Mouse (Mus musculus) hindbrain, embryonic 11.5 days (tissue): ENCODE measurements around the gene Epha3. TPM values are rescaled to one million over a fixed set of nuclear protein-coding genes. Genes with fewer than 3 reads are reported as not detected.

Experiments used
- ATAC-seq: fragments of 200-750 bp; cut with Nextera tagmentation; 2 replicates; pipeline ENCODE4 v1.8.0; 2017; ENCODE audit warnings: mild to moderate bottlenecking, moderate TSS enrichment, moderate library complexity; ENCODE audit not compliant: low FRiP score
- DNase-seq: peaks from one replicate; pipeline ENCODE4 v3.0.0-alpha.2; 2015; ENCODE audit warnings: low spot score
- H3K27ac ChIP-seq: fragments of 300-500 bp; sonication (generic); 2 replicates; pipeline ENCODE4 v1.5.1; 2014; ENCODE audit warnings: mild to moderate bottlenecking, low read depth, low read length
- H3K27me3 ChIP-seq: fragments of 300-500 bp; sonication (generic); 2 replicates; pipeline ENCODE4 v1.6.1; 2014; ENCODE audit warnings: mild to moderate bottlenecking, low read length, moderate library complexity, mixed read lengths; ENCODE audit not compliant: control insufficient read depth, insufficient read depth
- H3K36me3 ChIP-seq: fragments of 300-500 bp; sonication (generic); 2 replicates; pipeline ENCODE4 v1.6.1; 2014; ENCODE audit warnings: mild to moderate bottlenecking, low read length, moderate library complexity, mixed read lengths; ENCODE audit not compliant: control insufficient read depth, insufficient read depth
- H3K4me1 ChIP-seq: fragments of 300-500 bp; sonication (generic); replicated peaks from 2 replicates; pipeline ENCODE4 v1.6.1; 2014; ENCODE audit warnings: low read length, mixed read lengths; ENCODE audit not compliant: control insufficient read depth, insufficient read depth
- H3K4me2 ChIP-seq: fragments of 300-500 bp; sonication (generic); replicated peaks from 2 replicates; pipeline ENCODE4 v1.6.1; 2014; ENCODE audit warnings: mild to moderate bottlenecking, low read depth, low read length
- H3K4me3 ChIP-seq: fragments of 300-500 bp; sonication (generic); 2 replicates; pipeline ENCODE4 v1.5.1; 2014; ENCODE audit warnings: low read depth, low read length
- H3K9ac ChIP-seq: fragments of 300-500 bp; sonication (generic); 2 replicates; pipeline ENCODE4 v1.6.1; 2014; ENCODE audit warnings: low read depth, low read length
- H3K9me3 ChIP-seq: fragments of 300-500 bp; sonication (generic); 2 replicates; pipeline ENCODE4 v1.6.1; 2016; ENCODE audit warnings: low read length; ENCODE audit not compliant: control insufficient read depth
- WGBS: fragments of 180-500 bp; shearing (Covaris S2); extraction: QIAGEN DNeasy Blood & Tissue Kit; methylation state at CpG from one replicate; pipeline ENCODE4 v1.1.7; 2014; 5-methylcytosine and 5-hydroxymethylcytosine counted together
- polyA plus RNA-seq: library from polyadenylated mRNA; unstranded; fragments of >200 nt; fragmentation: Nextera tagmentation; extraction: Ambion mirVana; gene quantifications from 2 replicates; pipeline ENCODE4 v1.2.1, GENCODE M21; 2014

Gene Epha3
- polyA plus RNA-seq, 1 experiment from 2014 or later, result 68.6 TPM

- H3K4me3 ChIP-seq, result no peak overlapping the region
- H3K9me3 ChIP-seq, result no peaks in the 10 kb centered on the region
- H3K9ac ChIP-seq, result no peak overlapping the region
- no peaks in the 10 kb centered on the region for H3K4me1 ChIP-seq
- DNase-seq (no peak), ATAC-seq (no peak)
- H3K27ac ChIP-seq, result no peak overlapping the region
- no peaks in the 10 kb centered on the region for H3K36me3 ChIP-seq
- H3K4me2 ChIP-seq, result no peak overlapping the region
- no peaks in the 10 kb centered on the region for H3K27me3 ChIP-seq
Observed at GRCm38 (mm10) chr16:63625229-63625628, 238.7 kb downstream of the Epha3 start.

- no peak for ATAC-seq
- WGBS, result 82% methylated on average over 6 of the region's 6 CpGs
Observed at GRCm38 (mm10) chr16:63621845-63622244, 242.1 kb downstream of the Epha3 start.

GRCm38 (mm10) chr16:63615396-63615795 is 248.6 kb downstream of the Epha3 start:
- H3K4me3 ChIP-seq, result no peak overlapping the region
- no peaks in the 10 kb centered on the region for H3K9me3 ChIP-seq
- H3K4me1 ChIP-seq, result no peaks in the 10 kb centered on the region
- no peaks in the 10 kb centered on the region for H3K27me3 ChIP-seq
- H3K27ac ChIP-seq, result no peak overlapping the region
- WGBS, result 64% methylated on average over 3 of the region's 3 CpGs
- ATAC-seq (no peak), DNase-seq (no peak)
- H3K9ac ChIP-seq, result no peak overlapping the region
- no peaks in the 10 kb centered on the region for H3K36me3 ChIP-seq
- no peak overlapping the region for H3K4me2 ChIP-seq

More at GRCm38 (mm10) chr16:63621845-63622244, 242.1 kb downstream of the Epha3 start:
- Histone ChIP-seq H3K9me3 (no peaks in the 10 kb centered on the region), H3K36me3 (no peaks in the 10 kb centered on the region), H3K27me3 (no peaks in the 10 kb centered on the region), H3K27ac (no peak overlapping the region), H3K4me1 (no peaks in the 10 kb centered on the region), H3K4me3 (no peak overlapping the region), H3K9ac (no peak overlapping the region), H3K4me2 (no peak overlapping the region)
- DNase-seq, result no peak

- Histone ChIP-seq H3K36me3 (no peaks in the 10 kb centered on the region), H3K4me3 (no peak overlapping the region), H3K9me3 (no peaks in the 10 kb centered on the region), H3K4me1 (no peaks in the 10 kb centered on the region), H3K27me3 (no peaks in the 10 kb centered on the region), H3K27ac (no peak overlapping the region), H3K4me2 (no peak overlapping the region), H3K9ac (no peak overlapping the region)
- DNase-seq (no peak), ATAC-seq (no peak)
- 84% methylated on average over 4 of the region's 4 CpGs for WGBS
Observed at GRCm38 (mm10) chr16:63613006-63613405, 251.0 kb downstream of the Epha3 start.

- Histone ChIP-seq H3K27me3 (no peaks in the 10 kb centered on the region), H3K27ac (no peak overlapping the region), H3K4me2 (no peak overlapping the region), H3K4me3 (no peak overlapping the region), H3K36me3 (no peaks in the 10 kb centered on the region), H3K4me1 (no peaks in the 10 kb centered on the region), H3K9me3 (no peaks in the 10 kb centered on the region), H3K9ac (no peak overlapping the region)
- 59% methylated on average over 3 of the region's 3 CpGs for WGBS
- ATAC-seq (no peak), DNase-seq (no peak)
Observed at GRCm38 (mm10) chr16:63600229-63600628, 263.7 kb downstream of the Epha3 start.

GRCm38 (mm10) chr16:63594656-63595055 is 269.3 kb downstream of the Epha3 start:
- Histone ChIP-seq H3K9me3 (no peaks in the 10 kb centered on the region), H3K4me3 (no peak overlapping the region), H3K36me3 (no peaks in the 10 kb centered on the region), H3K4me1 (no peaks in the 10 kb centered on the region), H3K4me2 (no peak overlapping the region), H3K27ac (no peak overlapping the region), H3K9ac (no peak overlapping the region), H3K27me3 (no peaks in the 10 kb centered on the region)
- DNase-seq (no peak), ATAC-seq (no peak)
- WGBS, result 91% methylated on average over 4 of the region's 4 CpGs

GRCm38 (mm10) chr16:63569746-63570145 is 294.2 kb downstream of the Epha3 start:
- Histone ChIP-seq H3K4me3 (no peak overlapping the region), H3K27me3 (no peaks in the 10 kb centered on the region), H3K4me1 (no peaks in the 10 kb centered on the region), H3K27ac (no peak overlapping the region), H3K9ac (no peak overlapping the region), H3K4me2 (no peak overlapping the region), H3K9me3 (no peaks in the 10 kb centered on the region), H3K36me3 (no peaks in the 10 kb centered on the region)
- no peak for DNase-seq
- no peak for ATAC-seq
- WGBS, result 78% methylated on average over 4 of the region's 4 CpGs

- Histone ChIP-seq H3K9ac (no peak overlapping the region), H3K36me3 (no peaks in the 10 kb centered on the region), H3K4me2 (no peak overlapping the region), H3K4me1 (no peaks in the 10 kb centered on the region), H3K9me3 (no peaks in the 10 kb centered on the region), H3K4me3 (no peak overlapping the region), H3K27ac (no peak overlapping the region), H3K27me3 (no peaks in the 10 kb centered on the region)
- no peak for ATAC-seq
- WGBS, result 95% methylated on average over 17 of the region's 17 CpGs
- no peak for DNase-seq
Observed at GRCm38 (mm10) chr16:63566106-63566836, 297.7 kb downstream of the Epha3 start.

GRCm38 (mm10) chr16:63556410-63557146 is 307.4 kb downstream of the Epha3 start:
- Histone ChIP-seq H3K9ac (no peak overlapping the region), H3K27me3 (no peaks in the 10 kb centered on the region), H3K9me3 (no peaks in the 10 kb centered on the region), H3K4me3 (no peak overlapping the region), H3K4me2 (no peak overlapping the region), H3K36me3 (no peaks in the 10 kb centered on the region), H3K27ac (no peak overlapping the region), H3K4me1 (no peaks in the 10 kb centered on the region)
- DNase-seq (peak; percentile 3), ATAC-seq (no peak)
- 52% methylated on average over 6 of the region's 6 CpGs for WGBS
